Mouse (Mus musculus): ENCODE measurements at regions not wholly inside any gene's neighbourhood (a gene's known extent, or its start where the extent isn't known, plus 50 kb on each side); places are given as distances from the start of the nearest gene placed in this dataset.
A peak's percentile ranks its signal among the peaks of the same experiment; 100 is the strongest.

DNA sequence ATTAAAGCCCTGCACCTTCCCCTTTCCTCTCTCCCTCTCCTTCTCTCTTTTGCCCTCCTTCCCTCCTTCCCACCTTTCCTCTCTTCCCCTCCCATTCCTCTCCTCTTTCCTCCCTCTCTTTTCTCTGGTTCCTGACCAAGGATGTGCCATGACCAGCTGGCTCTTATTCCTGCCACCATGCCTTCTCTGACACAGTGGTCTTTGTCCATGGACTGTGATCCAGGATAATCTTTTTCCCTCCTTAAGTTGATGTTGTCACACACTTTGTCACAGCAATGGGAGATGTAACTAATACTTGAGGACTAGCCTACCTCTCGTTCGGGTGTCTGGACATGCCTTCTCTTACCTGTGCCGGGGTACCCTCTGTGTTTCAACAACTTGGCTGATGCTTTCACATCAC is 86.4 kb downstream of the Anapc4 start:
- DNase-seq (ENCODE audit: low spot score), result no peak

DNA sequence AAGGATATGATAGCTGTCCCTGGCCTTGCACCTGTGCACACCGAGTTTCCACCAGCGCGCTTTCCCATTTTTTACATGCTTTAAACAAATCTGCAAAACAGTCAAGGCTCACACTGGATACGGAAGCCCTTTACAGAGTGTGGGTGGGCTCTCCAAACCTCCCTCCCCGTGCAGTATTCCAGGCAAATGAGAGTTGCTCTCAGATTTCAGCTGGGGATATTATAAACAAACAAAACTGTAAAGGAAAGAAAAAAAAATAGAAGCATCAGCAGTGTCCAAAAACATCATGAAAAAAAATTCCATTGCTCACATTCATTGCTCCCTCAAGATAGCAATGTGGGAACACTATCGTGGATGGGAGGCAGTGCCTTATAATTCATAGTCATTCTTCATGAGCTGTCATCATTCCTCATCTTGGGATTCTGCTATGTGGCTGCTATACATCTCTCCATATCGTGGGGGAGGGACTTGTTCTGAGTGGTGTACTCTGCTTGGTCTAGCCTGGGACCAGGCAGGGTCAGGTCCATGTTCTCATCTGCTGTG is 87.0 kb downstream of the Anapc4 start:
- DNase-seq (ENCODE audit: low spot score), result no peak

DNA sequence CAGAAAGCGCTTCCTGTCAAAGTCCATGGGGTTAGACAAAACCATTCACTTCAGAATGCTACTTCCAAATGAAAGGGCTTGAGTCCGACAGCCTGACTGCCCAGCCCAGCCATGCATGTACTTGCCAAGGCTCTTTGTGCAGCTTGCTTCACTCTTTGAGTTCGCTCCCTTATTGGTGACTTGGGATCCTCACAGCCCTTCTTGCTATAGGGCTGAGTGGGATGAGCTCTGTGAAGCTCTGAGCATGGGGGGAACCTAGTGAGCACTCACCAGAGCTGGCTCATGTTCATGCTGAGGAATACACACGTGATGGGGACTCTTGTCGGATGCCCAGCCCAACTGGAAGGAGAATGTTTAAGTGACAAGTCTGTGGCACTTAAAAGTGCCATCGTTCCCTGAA is 91.2 kb downstream of the Anapc4 start:
- no peak for DNase-seq (ENCODE audit: low spot score)

DNA sequence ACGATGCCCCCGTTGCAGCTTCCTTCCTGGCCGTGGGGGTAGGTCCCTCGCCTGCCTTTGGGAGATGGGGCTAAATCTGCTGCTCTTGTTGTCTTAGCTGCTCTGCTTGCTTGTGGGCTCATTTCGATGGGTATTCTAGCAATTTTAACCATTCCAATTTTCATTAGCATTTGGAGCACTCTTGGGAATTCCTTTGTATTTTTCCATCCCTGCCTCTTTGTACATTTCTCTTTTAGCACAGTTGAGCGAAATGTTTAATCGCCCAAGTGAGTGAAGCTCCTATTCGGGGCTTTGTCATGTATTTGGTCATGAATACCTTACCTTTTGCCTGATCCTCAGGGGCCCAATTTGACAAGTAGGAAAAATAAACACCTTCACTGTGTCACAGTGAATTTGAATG is 95.9 kb downstream of the Anapc4 start:
- DNase-seq (ENCODE audit: low spot score), result no peak

DNA sequence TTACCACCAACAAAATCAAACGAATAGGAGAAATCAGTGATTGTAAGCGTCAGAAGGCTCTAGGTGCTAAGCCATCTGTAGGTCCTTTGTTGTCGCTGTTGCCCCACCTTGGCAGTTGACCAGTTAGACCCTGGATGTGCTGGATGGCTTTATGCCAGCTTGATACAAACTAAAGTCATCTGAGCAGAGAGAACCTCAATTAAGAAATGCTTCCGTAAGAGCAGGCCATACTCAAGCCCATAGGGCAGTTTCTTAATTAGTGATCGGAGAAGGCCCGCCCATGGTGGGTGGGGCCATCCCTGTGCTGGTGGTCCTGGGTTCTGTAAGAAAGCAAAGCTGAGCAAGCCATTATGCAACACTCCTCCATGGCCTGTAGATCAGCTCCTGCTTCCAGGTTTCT is 99.5 kb downstream of the Anapc4 start:
- no peak for DNase-seq (ENCODE audit: low spot score)

DNA sequence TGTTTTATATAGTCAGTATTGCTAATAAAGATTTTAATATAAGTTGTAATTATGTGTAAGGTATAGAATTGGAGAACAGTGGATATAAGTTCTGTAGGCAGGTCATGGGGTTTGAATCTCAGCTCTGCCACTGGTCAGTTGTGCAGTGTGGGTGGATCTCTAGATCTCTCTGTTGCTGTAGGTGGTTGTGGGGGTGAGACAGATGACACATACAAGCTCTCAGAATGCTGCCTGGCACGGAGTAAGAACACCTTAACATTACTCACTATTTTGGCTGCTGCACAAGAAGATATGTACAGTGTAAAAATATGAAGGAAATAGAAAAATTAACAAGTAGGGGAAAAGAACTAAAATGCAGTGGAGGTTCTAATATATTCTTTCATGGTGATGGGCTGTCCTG is 100.3 kb upstream of the Slc34a2 start:
- DNase-seq (ENCODE audit: low spot score), result no peak

DNA sequence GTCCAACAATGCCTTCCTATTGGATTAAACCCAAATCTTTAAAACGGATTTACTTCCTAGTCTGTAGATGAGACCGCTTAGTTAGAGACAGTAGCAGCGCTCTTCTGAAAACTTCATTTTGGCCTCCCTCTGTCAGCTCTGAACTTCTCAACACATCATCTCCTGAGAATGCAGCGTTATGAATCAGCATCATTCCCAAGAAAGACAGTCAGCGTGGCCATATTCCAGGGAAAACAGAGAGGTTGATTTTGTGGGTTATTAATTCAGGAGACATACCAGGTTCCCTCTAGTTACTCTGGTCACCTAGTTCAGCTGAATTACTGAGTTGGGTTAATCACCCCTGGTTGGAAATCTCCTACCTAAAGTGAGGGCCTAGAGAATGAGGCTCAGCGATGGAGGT is 97.9 kb upstream of the Slc34a2 start:
- no peak for DNase-seq (ENCODE audit: low spot score)

DNA sequence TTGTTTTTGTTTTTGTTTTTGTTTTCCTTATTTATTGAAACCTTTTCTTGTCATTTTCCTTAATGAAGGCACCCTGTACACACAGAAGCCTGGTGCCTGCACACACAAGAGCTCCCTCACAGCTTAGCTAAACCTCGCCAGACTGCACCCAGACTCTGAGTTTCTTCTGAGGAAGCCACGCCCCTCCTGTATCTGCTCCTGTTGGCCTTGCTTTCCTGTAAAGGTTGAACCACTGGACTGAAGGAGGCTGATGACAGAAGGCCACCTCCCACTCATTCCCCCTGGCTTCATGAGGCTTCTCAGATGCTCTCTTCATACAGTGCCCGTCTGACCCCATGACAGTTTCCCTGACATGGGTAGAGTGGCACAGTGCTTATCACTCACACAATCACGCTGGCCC is 97.2 kb upstream of the Slc34a2 start:
- no peak for DNase-seq (ENCODE audit: low spot score)

DNA sequence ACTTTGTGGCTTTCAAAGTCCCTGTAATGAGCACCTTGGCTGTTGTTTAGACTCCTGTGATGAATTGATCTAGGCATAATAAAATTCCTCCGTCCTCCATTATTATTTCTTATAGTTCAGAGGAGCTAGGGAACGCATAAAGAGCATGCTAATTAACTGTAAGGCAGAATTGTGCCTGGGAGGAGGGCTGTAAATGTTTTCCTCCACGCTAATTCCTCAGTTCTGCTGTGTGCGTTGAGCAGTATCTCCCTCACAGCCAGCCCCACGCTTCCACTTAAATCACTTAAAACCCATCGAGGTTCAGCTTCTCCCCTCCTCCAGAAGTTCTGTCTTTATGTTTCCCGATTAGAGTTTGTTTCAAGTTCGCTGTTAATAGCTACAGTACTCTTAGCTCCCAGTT is 84.0 kb upstream of the Slc34a2 start:
- no peak for DNase-seq (ENCODE audit: low spot score)

DNA sequence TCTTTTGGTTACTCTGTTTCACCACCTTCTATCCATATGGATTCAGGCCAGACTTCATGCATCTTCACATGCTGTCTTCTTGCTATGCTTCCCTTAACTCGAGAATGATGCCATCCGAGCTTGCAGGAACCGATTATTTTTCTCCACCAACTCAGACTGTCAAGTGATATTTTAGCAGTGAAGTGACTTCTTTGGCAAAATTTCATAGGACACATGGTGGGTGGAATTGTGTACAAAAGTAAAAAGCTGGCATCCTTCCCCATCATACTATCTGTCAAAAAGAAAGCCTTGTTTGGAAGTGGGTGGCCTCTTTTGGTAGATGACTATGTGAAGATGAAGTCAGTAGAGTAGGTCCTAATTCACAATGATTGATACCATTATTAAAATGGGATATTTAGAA is 83.2 kb upstream of the Slc34a2 start:
- peak; percentile 15 for DNase-seq (ENCODE audit: low spot score)

DNA sequence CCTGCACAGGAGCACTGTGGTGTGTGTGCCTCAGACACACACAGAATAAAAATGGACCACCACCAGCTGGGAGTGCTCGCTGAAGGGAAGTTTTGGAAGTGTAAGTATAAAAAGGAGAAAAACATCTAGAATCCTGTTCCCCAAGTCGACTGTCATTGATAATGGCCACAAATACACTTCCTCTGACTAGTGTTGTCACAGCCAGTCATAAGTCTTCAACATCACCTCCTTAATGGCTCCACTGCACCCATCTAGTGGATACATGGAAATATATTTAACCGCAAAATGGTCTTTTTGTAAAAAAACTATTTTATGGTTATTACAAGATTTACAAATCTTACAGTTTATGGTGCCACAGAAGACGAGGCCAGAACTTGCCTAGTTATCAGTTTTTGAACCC is 73.7 kb upstream of the Slc34a2 start:
- DNase-seq (ENCODE audit: low spot score), result no peak

DNA sequence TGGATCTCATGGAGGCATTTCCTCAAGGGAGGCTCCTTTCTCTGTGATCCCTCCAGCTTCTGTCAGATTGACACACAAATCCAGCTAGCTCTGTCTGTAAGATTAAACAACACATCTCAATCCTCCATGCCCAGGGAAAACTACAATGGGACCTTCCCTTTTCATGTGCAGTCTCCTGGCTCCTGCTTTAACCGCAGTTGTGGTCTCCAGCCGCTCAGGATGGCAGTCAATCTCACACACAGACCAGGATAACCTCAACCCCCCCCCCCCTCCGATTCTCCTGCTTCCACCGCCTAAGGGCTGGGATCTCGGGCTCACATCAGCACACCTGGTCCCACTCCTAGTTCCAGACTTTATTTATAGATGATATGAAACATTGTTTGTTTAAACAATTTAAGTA is 66.1 kb upstream of the Slc34a2 start:
- no peak for DNase-seq (ENCODE audit: low spot score)

DNA sequence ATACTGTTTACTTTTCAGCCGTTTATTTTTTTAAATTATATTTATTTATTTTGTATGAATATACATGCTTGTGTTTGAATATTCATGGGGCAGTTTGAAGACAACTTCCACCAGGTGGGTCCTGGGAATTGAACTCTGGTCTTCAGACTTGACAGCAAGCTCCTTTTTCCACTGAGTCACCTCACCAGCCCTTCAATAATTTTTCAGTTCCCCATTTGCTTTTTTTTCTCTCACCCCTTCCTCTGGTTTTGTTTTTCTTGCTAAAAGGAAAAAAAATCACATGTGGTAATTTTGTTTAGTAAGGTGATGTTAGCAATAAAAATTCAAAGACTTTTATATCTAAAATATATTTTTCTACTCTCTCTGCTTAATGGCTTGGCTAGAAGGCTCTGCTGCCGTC is 64.9 kb upstream of the Slc34a2 start:
- no peak for DNase-seq (ENCODE audit: low spot score)

DNA sequence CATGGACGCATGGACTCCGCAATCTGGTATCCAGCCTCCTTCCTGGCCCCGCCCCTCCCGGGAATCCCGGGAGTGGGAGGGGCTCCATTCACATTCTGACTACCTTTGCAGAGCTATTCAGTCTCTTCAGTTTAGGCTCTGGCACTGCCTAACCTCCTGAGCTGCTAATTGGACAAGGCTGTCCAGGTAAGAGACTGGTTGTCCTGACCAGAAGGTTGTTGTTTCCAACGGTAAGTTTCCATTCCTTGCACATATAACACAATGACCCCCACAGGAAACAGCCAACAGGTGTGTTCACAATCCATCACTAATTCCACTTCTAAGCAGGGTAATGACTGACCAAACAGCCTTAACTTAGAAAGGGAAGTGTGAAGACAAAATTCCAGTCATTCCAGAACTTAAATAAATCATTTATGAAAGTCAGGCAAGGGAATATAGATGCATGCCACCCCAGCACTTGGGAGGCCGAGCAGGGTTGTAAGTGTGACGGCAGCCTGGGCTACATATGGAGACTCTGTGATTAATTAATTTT is 62.3 kb upstream of the Slc34a2 start:
- DNase-seq (ENCODE audit: low spot score), result no peak

DNA sequence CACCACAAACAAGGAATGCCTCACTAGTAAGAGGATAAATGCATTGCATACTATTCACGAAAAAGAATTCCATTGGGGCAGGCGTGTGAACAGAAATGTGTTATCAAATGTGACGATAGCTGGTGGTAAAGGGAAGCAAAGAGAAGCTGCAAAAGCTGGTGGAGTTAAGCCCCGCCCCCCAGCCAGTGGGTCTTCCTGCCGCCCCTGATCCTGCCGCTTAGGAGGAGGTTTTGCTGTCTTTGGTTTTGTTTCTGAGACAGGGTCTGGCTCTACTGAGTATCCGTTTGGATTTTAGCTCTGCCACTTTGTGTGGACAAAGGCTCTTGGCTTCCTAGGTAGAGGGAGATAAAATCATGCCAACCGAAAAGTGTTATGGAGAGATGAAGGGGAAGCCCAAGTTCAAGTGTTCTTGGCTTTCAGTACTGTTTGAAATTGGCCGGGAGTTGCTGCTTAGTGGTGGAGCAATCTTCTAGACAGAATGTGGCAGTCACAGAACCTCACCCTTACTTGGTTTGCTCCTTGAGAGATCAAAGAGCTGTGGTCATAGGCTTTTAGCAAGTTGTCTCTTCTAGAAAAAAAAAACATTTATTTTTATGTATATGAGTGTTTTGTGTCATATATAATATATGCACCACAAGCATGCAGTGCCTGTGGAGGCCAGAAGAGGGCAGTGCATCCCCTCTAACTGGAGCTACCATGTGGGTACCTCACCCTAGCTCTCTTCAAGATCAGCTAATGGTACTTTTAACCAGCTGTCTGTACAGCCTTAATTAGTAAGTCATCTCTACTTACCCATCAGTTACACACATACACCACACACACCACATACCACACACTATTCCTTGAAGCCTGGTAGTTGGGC is 59.8 kb upstream of the Slc34a2 start:
- DNase-seq (ENCODE audit: low spot score), result no peak

DNA sequence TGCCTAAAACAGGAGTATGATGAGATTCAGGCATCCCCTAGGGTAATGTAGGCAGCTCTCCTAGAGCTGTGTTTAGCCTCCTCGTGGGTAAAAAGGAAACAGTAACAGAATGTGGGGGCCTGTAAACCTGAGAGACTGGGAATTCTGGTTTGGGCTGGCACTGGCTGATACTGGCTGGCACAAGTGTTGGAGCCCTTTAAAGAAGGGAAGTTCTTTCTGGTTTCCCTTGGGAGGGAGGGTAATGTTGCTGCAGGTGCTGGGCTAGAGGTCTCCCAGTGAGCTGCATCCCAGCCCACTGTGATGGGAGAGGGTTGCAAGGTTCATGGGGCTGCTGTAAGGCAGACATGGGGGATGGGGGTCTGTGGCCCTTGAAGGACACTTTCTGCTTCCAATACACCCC is 58.4 kb upstream of the Slc34a2 start:
- DNase-seq (ENCODE audit: low spot score), result no peak

DNA sequence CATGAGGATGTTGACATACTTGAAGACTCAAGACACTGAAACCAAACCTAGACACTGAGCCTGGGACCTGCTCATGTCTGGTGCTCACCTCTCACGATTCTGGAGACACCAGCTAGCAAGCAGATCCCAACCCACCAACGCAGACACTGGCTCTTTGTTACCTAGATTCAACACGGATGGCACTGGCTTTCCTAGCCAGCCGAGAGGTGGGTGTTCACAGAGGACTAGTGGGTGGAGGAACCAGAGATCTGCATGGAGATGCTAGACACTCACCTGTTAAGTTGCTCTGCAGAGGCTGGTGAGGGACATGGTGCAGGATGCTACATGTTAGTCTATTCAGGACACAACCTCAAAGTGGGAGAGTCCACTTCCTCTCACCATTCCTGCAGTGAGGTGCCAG is 55.8 kb upstream of the Slc34a2 start:
- peak; percentile 19 for DNase-seq (ENCODE audit: low spot score)

DNA sequence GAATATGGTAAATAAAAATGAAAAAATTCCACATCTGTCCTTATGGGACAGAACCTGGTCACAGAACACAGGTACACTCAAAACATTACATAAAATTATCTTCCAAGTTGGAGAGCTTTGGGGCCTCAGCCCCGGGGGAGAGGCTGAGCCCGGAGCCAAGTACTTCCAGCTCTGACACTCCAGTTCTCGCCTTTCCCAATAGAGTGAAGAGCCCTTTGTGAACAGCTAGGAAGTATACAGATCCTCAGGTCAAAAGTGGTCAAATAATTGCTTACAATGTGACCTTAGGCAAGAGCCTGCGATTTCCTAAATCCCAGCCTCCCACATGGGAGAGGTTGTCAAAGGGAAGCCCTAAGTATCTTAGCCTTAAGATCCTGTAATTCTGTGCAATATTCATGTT is 55.1 kb upstream of the Slc34a2 start:
- DNase-seq (ENCODE audit: low spot score), result no peak

Data from layer of hippocampus, adult 11-12 months (tissue).